Mouse (Mus musculus): ENCODE measurements around the gene Stk10. TPM values are rescaled to one million over a fixed set of nuclear protein-coding genes. Genes with fewer than 3 reads are reported as not detected.
A peak's percentile ranks its signal among the peaks of the same experiment; 100 is the strongest.

Stk10 gene
- polyA plus RNA-seq, 1 experiment from 2014 or later, result 2.4 TPM

GRCm38 (mm10) chr11:32568637-32569293 is 35.7 kb downstream of the Stk10 start:
- no peak for ATAC-seq
- WGBS, result 84% methylated on average over 15 of the region's 15 CpGs
- Histone ChIP-seq H3K4me2 (ENCODE audit: low read length) (no peak overlapping the region), H3K4me1 (ENCODE audit: control insufficient read depth, insufficient read depth, low read depth, low read length) (peaks cover 6% of the 10 kb centered on the region; the same call in 1 of the 2 replicates), H3K27me3 (replicated peaks; ENCODE audit: control insufficient read depth, insufficient read depth, low read length) (no peaks in the 10 kb centered on the region), H3K36me3 (ENCODE audit: control insufficient read depth, insufficient read depth, low read length) (no peaks in the 10 kb centered on the region), H3K4me3 (ENCODE audit: low read length) (no peak overlapping the region), H3K27ac (ENCODE audit: low read depth, low read length) (no peak overlapping the region), H3K9me3 (ENCODE audit: control insufficient read depth, low read length) (no peaks in the 10 kb centered on the region), H3K9ac (ENCODE audit: low read depth, low read length) (no peak overlapping the region)

GRCm38 (mm10) chr11:32571103-32571502 is 38.0 kb downstream of the Stk10 start:
- no peak overlapping the region for H3K4me2 ChIP-seq (ENCODE audit: low read length)
- H3K4me1 ChIP-seq (ENCODE audit: control insufficient read depth, insufficient read depth, low read depth, low read length), result peaks cover 6% of the 10 kb centered on the region; the same call in 1 of the 2 replicates
- no peaks in the 10 kb centered on the region for H3K9me3 ChIP-seq (ENCODE audit: control insufficient read depth, low read length)
- H3K27ac ChIP-seq (ENCODE audit: low read depth, low read length), result no peak overlapping the region
- H3K36me3 ChIP-seq (ENCODE audit: control insufficient read depth, insufficient read depth, low read length), result no peaks in the 10 kb centered on the region
- H3K4me3 ChIP-seq (ENCODE audit: low read length), result no peak overlapping the region
- H3K27me3 ChIP-seq (replicated peaks; ENCODE audit: control insufficient read depth, insufficient read depth, low read length), result no peaks in the 10 kb centered on the region
- ATAC-seq, result no peak
- H3K9ac ChIP-seq (ENCODE audit: low read depth, low read length), result no peak overlapping the region
- WGBS, result 90% methylated on average over 6 of the region's 6 CpGs

- Histone ChIP-seq H3K9ac (ENCODE audit: low read depth, low read length) (no peak overlapping the region), H3K36me3 (ENCODE audit: control insufficient read depth, insufficient read depth, low read length) (no peaks in the 10 kb centered on the region), H3K27me3 (replicated peaks; ENCODE audit: control insufficient read depth, insufficient read depth, low read length) (no peaks in the 10 kb centered on the region), H3K9me3 (ENCODE audit: control insufficient read depth, low read length) (no peaks in the 10 kb centered on the region), H3K4me3 (ENCODE audit: low read length) (no peak overlapping the region), H3K27ac (ENCODE audit: low read depth, low read length) (no peak overlapping the region), H3K4me1 (ENCODE audit: control insufficient read depth, insufficient read depth, low read depth, low read length) (no peaks in the 10 kb centered on the region), H3K4me2 (ENCODE audit: low read length) (no peak overlapping the region)
- 97% methylated on average over 2 of the region's 2 CpGs for WGBS
- ATAC-seq, result no peak
These were observed 40.6 kb downstream of the Stk10 start for GRCm38 (mm10) chr11:32573669-32574068.

- Histone ChIP-seq H3K9me3 (ENCODE audit: control insufficient read depth, low read length) (no peaks in the 10 kb centered on the region), H3K36me3 (ENCODE audit: control insufficient read depth, insufficient read depth, low read length) (no peaks in the 10 kb centered on the region), H3K9ac (ENCODE audit: low read depth, low read length) (no peak overlapping the region), H3K4me3 (ENCODE audit: low read length) (no peak overlapping the region), H3K27ac (ENCODE audit: low read depth, low read length) (no peak overlapping the region), H3K27me3 (replicated peaks; ENCODE audit: control insufficient read depth, insufficient read depth, low read length) (no peaks in the 10 kb centered on the region), H3K4me1 (ENCODE audit: control insufficient read depth, insufficient read depth, low read depth, low read length) (no peaks in the 10 kb centered on the region), H3K4me2 (ENCODE audit: low read length) (no peak overlapping the region)
- WGBS, result 79% methylated on average over 6 of the region's 6 CpGs
- peak; percentile 19; the same call in 1 of the 2 replicates for ATAC-seq
These were observed 43.1 kb downstream of the Stk10 start for GRCm38 (mm10) chr11:32575964-32576759.

GRCm38 (mm10) chr11:32576760-32577050 is 43.6 kb downstream of the Stk10 start:
- 44% methylated on average over 5 of the region's 5 CpGs for WGBS
- Histone ChIP-seq H3K9me3 (ENCODE audit: control insufficient read depth, low read length) (no peaks in the 10 kb centered on the region), H3K27me3 (replicated peaks; ENCODE audit: control insufficient read depth, insufficient read depth, low read length) (no peaks in the 10 kb centered on the region), H3K4me2 (ENCODE audit: low read length) (no peak overlapping the region), H3K27ac (ENCODE audit: low read depth, low read length) (no peak overlapping the region), H3K9ac (ENCODE audit: low read depth, low read length) (no peak overlapping the region), H3K4me3 (ENCODE audit: low read length) (no peak overlapping the region), H3K4me1 (ENCODE audit: control insufficient read depth, insufficient read depth, low read depth, low read length) (no peaks in the 10 kb centered on the region), H3K36me3 (ENCODE audit: control insufficient read depth, insufficient read depth, low read length) (no peaks in the 10 kb centered on the region)
- ATAC-seq, result no peak

- ATAC-seq, result no peak; the same call in 1 of the 2 replicates
- no peaks in the 10 kb centered on the region for H3K4me1 ChIP-seq (ENCODE audit: control insufficient read depth, insufficient read depth, low read depth, low read length)
- WGBS, result 82% methylated on average over 16 of the region's 16 CpGs
These were observed 47.3 kb downstream of the Stk10 start for GRCm38 (mm10) chr11:32580305-32580947.

GRCm38 (mm10) chr11:32581031-32581430 is 47.9 kb downstream of the Stk10 start:
- no peaks in the 10 kb centered on the region for H3K36me3 ChIP-seq (ENCODE audit: control insufficient read depth, insufficient read depth, low read length)
- H3K27me3 ChIP-seq (replicated peaks; ENCODE audit: control insufficient read depth, insufficient read depth, low read length), result no peaks in the 10 kb centered on the region
- no peaks in the 10 kb centered on the region for H3K9me3 ChIP-seq (ENCODE audit: control insufficient read depth, low read length)
- H3K4me2 ChIP-seq (ENCODE audit: low read length), result no peak overlapping the region
- 47% methylated on average over 2 of the region's 2 CpGs for WGBS
- no peaks in the 10 kb centered on the region for H3K4me1 ChIP-seq (ENCODE audit: control insufficient read depth, insufficient read depth, low read depth, low read length)
- H3K9ac ChIP-seq (ENCODE audit: low read depth, low read length), result no peak overlapping the region
- H3K4me3 ChIP-seq (ENCODE audit: low read length), result no peak overlapping the region
- ATAC-seq, result no peak
- no peak overlapping the region for H3K27ac ChIP-seq (ENCODE audit: low read depth, low read length)

More at GRCm38 (mm10) chr11:32580305-32580947, 47.3 kb downstream of the Stk10 start:
- Histone ChIP-seq H3K27ac (ENCODE audit: low read depth, low read length) (no peak overlapping the region), H3K4me3 (ENCODE audit: low read length) (no peak overlapping the region), H3K9ac (ENCODE audit: low read depth, low read length) (no peak overlapping the region), H3K36me3 (ENCODE audit: control insufficient read depth, insufficient read depth, low read length) (no peaks in the 10 kb centered on the region), H3K9me3 (ENCODE audit: control insufficient read depth, low read length) (no peaks in the 10 kb centered on the region), H3K27me3 (replicated peaks; ENCODE audit: control insufficient read depth, insufficient read depth, low read length) (no peaks in the 10 kb centered on the region), H3K4me2 (ENCODE audit: low read length) (no peak overlapping the region)

- no peak overlapping the region for H3K27ac ChIP-seq (ENCODE audit: low read depth, low read length)
- no peak overlapping the region for H3K9ac ChIP-seq (ENCODE audit: low read depth, low read length)
- no peaks in the 10 kb centered on the region for H3K9me3 ChIP-seq (ENCODE audit: control insufficient read depth, low read length)
- H3K27me3 ChIP-seq (replicated peaks; ENCODE audit: control insufficient read depth, insufficient read depth, low read length), result no peaks in the 10 kb centered on the region
- H3K4me2 ChIP-seq (ENCODE audit: low read length), result no peak overlapping the region
- no peak overlapping the region for H3K4me3 ChIP-seq (ENCODE audit: low read length)
- no peak for ATAC-seq
- WGBS, result 64% methylated on average over 5 of the region's 5 CpGs
- no peaks in the 10 kb centered on the region for H3K36me3 ChIP-seq (ENCODE audit: control insufficient read depth, insufficient read depth, low read length)
- H3K4me1 ChIP-seq (ENCODE audit: control insufficient read depth, insufficient read depth, low read depth, low read length), result no peaks in the 10 kb centered on the region
These were observed 49.7 kb downstream of the Stk10 start for GRCm38 (mm10) chr11:32582813-32583212.

GRCm38 (mm10) chr11:32585996-32586395 is 52.9 kb downstream of the Stk10 start:
- no peaks in the 10 kb centered on the region for H3K27me3 ChIP-seq (replicated peaks; ENCODE audit: control insufficient read depth, insufficient read depth, low read length)
- no peaks in the 10 kb centered on the region for H3K36me3 ChIP-seq (ENCODE audit: control insufficient read depth, insufficient read depth, low read length)
- no peaks in the 10 kb centered on the region for H3K9me3 ChIP-seq (ENCODE audit: control insufficient read depth, low read length)
- no peak for ATAC-seq
- no peak overlapping the region for H3K9ac ChIP-seq (ENCODE audit: low read depth, low read length)
- 73% methylated on average over 6 of the region's 6 CpGs for WGBS
- no peak overlapping the region for H3K4me2 ChIP-seq (ENCODE audit: low read length)
- H3K27ac ChIP-seq (ENCODE audit: low read depth, low read length), result no peak overlapping the region
- no peak overlapping the region for H3K4me3 ChIP-seq (ENCODE audit: low read length)
- peaks cover 3% of the 10 kb centered on the region; the same call in 1 of the 2 replicates for H3K4me1 ChIP-seq (ENCODE audit: control insufficient read depth, insufficient read depth, low read depth, low read length)
